Mouse (Mus musculus): ENCODE measurements at regions not wholly inside any gene's neighbourhood (a gene's known extent, or its start where the extent isn't known, plus 50 kb on each side); places are given as distances from the start of the nearest gene placed in this dataset.

GRCm38 (mm10) chr16:7644363-7644762 lies 780.6 kb downstream of the Tmem114 start:
- no peak for ATAC-seq (ENCODE audit: insufficient read depth)
- H3K4me1 ChIP-seq (replicated peaks): no peaks in the 10 kb centered on the region
- no peak overlapping the region for H3K4me3 ChIP-seq (replicated peaks)
- H3K36me3 ChIP-seq (replicated peaks): no peaks in the 10 kb centered on the region
- H3K27me3 ChIP-seq: no peaks in the 10 kb centered on the region
- H3K4me2 ChIP-seq: no peak overlapping the region
- no peaks in the 10 kb centered on the region for H3K9me3 ChIP-seq (replicated peaks)
- no peak overlapping the region for H3K27ac ChIP-seq (replicated peaks)
- no peak overlapping the region for H3K9ac ChIP-seq

- no peak for ATAC-seq (ENCODE audit: insufficient read depth)
- H3K4me3 ChIP-seq (replicated peaks): no peak overlapping the region
- 70% methylated on average over 15 of the region's 15 CpGs for WGBS (ENCODE audit: insufficient replicate concordance)
Measured at GRCm38 (mm10) chr16:7638955-7639755, 785.8 kb downstream of the Tmem114 start.

GRCm38 (mm10) chr16:7637993-7638392 lies 786.9 kb downstream of the Tmem114 start:
- H3K36me3 ChIP-seq (replicated peaks): no peaks in the 10 kb centered on the region
- H3K27ac ChIP-seq (replicated peaks): no peak overlapping the region
- ATAC-seq (ENCODE audit: insufficient read depth): no peak

More at GRCm38 (mm10) chr16:7638955-7639755, 785.8 kb downstream of the Tmem114 start:
- Histone ChIP-seq H3K4me2 (no peak overlapping the region), H3K9ac (no peak overlapping the region), H3K36me3 (replicated peaks) (no peaks in the 10 kb centered on the region), H3K27me3 (no peaks in the 10 kb centered on the region), H3K27ac (replicated peaks) (no peak overlapping the region), H3K4me1 (replicated peaks) (no peaks in the 10 kb centered on the region), H3K9me3 (replicated peaks) (no peaks in the 10 kb centered on the region)

GRCm38 (mm10) chr16:7637121-7637700 lies 787.7 kb downstream of the Tmem114 start:
- Histone ChIP-seq H3K27ac (replicated peaks) (no peak overlapping the region), H3K9ac (no peak overlapping the region), H3K36me3 (replicated peaks) (no peaks in the 10 kb centered on the region), H3K9me3 (replicated peaks) (no peaks in the 10 kb centered on the region), H3K4me1 (replicated peaks) (no peaks in the 10 kb centered on the region), H3K4me2 (no peak overlapping the region), H3K4me3 (replicated peaks) (no peak overlapping the region), H3K27me3 (no peaks in the 10 kb centered on the region)
- WGBS (ENCODE audit: insufficient replicate concordance): 61% methylated on average over 5 of the region's 5 CpGs
- no peak for ATAC-seq (ENCODE audit: insufficient read depth)

More at GRCm38 (mm10) chr16:7637993-7638392, 786.9 kb downstream of the Tmem114 start:
- Histone ChIP-seq H3K4me2 (no peak overlapping the region), H3K4me3 (replicated peaks) (no peak overlapping the region), H3K27me3 (no peaks in the 10 kb centered on the region), H3K4me1 (replicated peaks) (no peaks in the 10 kb centered on the region), H3K9me3 (replicated peaks) (no peaks in the 10 kb centered on the region), H3K9ac (no peak overlapping the region)

GRCm38 (mm10) chr16:7636326-7636725 lies 788.6 kb downstream of the Tmem114 start:
- no peaks in the 10 kb centered on the region for H3K9me3 ChIP-seq (replicated peaks)
- no peak overlapping the region for H3K27ac ChIP-seq (replicated peaks)
- no peak overlapping the region for H3K4me2 ChIP-seq
- no peaks in the 10 kb centered on the region for H3K27me3 ChIP-seq
- H3K36me3 ChIP-seq (replicated peaks): no peaks in the 10 kb centered on the region
- WGBS (ENCODE audit: insufficient replicate concordance): 59% methylated on average over 5 of the region's 5 CpGs
- H3K4me3 ChIP-seq (replicated peaks): no peak overlapping the region
- H3K9ac ChIP-seq: no peak overlapping the region
- H3K4me1 ChIP-seq (replicated peaks): no peaks in the 10 kb centered on the region
- ATAC-seq (ENCODE audit: insufficient read depth): no peak

GRCm38 (mm10) chr16:7632474-7632873 lies 792.5 kb downstream of the Tmem114 start:
- WGBS (ENCODE audit: insufficient replicate concordance): 22% methylated on average over 5 of the region's 5 CpGs
- H3K27ac ChIP-seq (replicated peaks): no peak overlapping the region
- no peak overlapping the region for H3K4me3 ChIP-seq (replicated peaks)
- no peaks in the 10 kb centered on the region for H3K9me3 ChIP-seq (replicated peaks)
- no peak overlapping the region for H3K4me2 ChIP-seq
- no peaks in the 10 kb centered on the region for H3K27me3 ChIP-seq
- H3K4me1 ChIP-seq (replicated peaks): no peaks in the 10 kb centered on the region
- H3K36me3 ChIP-seq (replicated peaks): no peaks in the 10 kb centered on the region
- H3K9ac ChIP-seq: no peak overlapping the region
- ATAC-seq (ENCODE audit: insufficient read depth): no peak

- H3K36me3 ChIP-seq (replicated peaks): no peaks in the 10 kb centered on the region
- no peak overlapping the region for H3K9ac ChIP-seq
- H3K27ac ChIP-seq (replicated peaks): no peak overlapping the region
- H3K27me3 ChIP-seq: no peaks in the 10 kb centered on the region
- H3K9me3 ChIP-seq (replicated peaks): no peaks in the 10 kb centered on the region
- ATAC-seq (ENCODE audit: insufficient read depth): no peak
- H3K4me1 ChIP-seq (replicated peaks): no peaks in the 10 kb centered on the region
- WGBS (ENCODE audit: insufficient replicate concordance): 25% methylated on average over 8 of the region's 8 CpGs
- H3K4me3 ChIP-seq (replicated peaks): no peak overlapping the region
- no peak overlapping the region for H3K4me2 ChIP-seq
Measured at GRCm38 (mm10) chr16:7628351-7628750, 796.6 kb downstream of the Tmem114 start.

- Histone ChIP-seq H3K27me3 (no peaks in the 10 kb centered on the region), H3K36me3 (replicated peaks) (no peaks in the 10 kb centered on the region), H3K4me2 (no peak overlapping the region), H3K9me3 (replicated peaks) (no peaks in the 10 kb centered on the region), H3K4me3 (replicated peaks) (no peak overlapping the region), H3K27ac (replicated peaks) (no peak overlapping the region), H3K9ac (no peak overlapping the region), H3K4me1 (replicated peaks) (no peaks in the 10 kb centered on the region)
- 44% methylated on average over 2 of the region's 2 CpGs for WGBS (ENCODE audit: insufficient replicate concordance)
- ATAC-seq (ENCODE audit: insufficient read depth): no peak
Measured at GRCm38 (mm10) chr16:7606602-7607001, 818.3 kb downstream of the Tmem114 start.

- H3K4me2 ChIP-seq: no peak overlapping the region
- H3K9me3 ChIP-seq (replicated peaks): no peaks in the 10 kb centered on the region
- H3K36me3 ChIP-seq (replicated peaks): no peaks in the 10 kb centered on the region
- no peak overlapping the region for H3K9ac ChIP-seq
- no peak overlapping the region for H3K27ac ChIP-seq (replicated peaks)
- no peaks in the 10 kb centered on the region for H3K27me3 ChIP-seq
- ATAC-seq (ENCODE audit: insufficient read depth): no peak
- no peak overlapping the region for H3K4me3 ChIP-seq (replicated peaks)
- 51% methylated on average over 1 of the region's 1 CpGs for WGBS (ENCODE audit: insufficient replicate concordance)
- no peaks in the 10 kb centered on the region for H3K4me1 ChIP-seq (replicated peaks)
Measured at GRCm38 (mm10) chr16:7602428-7602827, 822.5 kb downstream of the Tmem114 start.

GRCm38 (mm10) chr16:7574879-7575278 lies 850.1 kb downstream of the Tmem114 start:
- ATAC-seq (ENCODE audit: insufficient read depth): no peak
- Histone ChIP-seq H3K9ac (no peak overlapping the region), H3K4me1 (replicated peaks) (no peaks in the 10 kb centered on the region), H3K4me2 (no peak overlapping the region), H3K36me3 (replicated peaks) (no peaks in the 10 kb centered on the region), H3K27me3 (no peaks in the 10 kb centered on the region), H3K27ac (replicated peaks) (no peak overlapping the region), H3K9me3 (replicated peaks) (no peaks in the 10 kb centered on the region), H3K4me3 (replicated peaks) (no peak overlapping the region)
- WGBS (ENCODE audit: insufficient replicate concordance): 51% methylated on average over 3 of the region's 3 CpGs

- no peaks in the 10 kb centered on the region for H3K4me1 ChIP-seq (replicated peaks)
- H3K9me3 ChIP-seq (replicated peaks): no peaks in the 10 kb centered on the region
- no peak overlapping the region for H3K9ac ChIP-seq
- H3K36me3 ChIP-seq (replicated peaks): no peaks in the 10 kb centered on the region
- no peak overlapping the region for H3K4me2 ChIP-seq
- WGBS (ENCODE audit: insufficient replicate concordance): 30% methylated on average over 2 of the region's 2 CpGs
- no peaks in the 10 kb centered on the region for H3K27me3 ChIP-seq
- H3K27ac ChIP-seq (replicated peaks): no peak overlapping the region
- no peak for ATAC-seq (ENCODE audit: insufficient read depth)
- H3K4me3 ChIP-seq (replicated peaks): no peak overlapping the region
Measured at GRCm38 (mm10) chr16:7560841-7561240, 864.1 kb downstream of the Tmem114 start.

- Histone ChIP-seq H3K4me1 (replicated peaks) (no peaks in the 10 kb centered on the region), H3K36me3 (replicated peaks) (no peaks in the 10 kb centered on the region), H3K9me3 (replicated peaks) (no peaks in the 10 kb centered on the region), H3K27me3 (no peaks in the 10 kb centered on the region), H3K9ac (no peak overlapping the region), H3K4me2 (no peak overlapping the region), H3K4me3 (replicated peaks) (no peak overlapping the region), H3K27ac (replicated peaks) (no peak overlapping the region)
- 4% methylated on average over 1 of the region's 1 CpGs for WGBS (ENCODE audit: insufficient replicate concordance)
- no peak for ATAC-seq (ENCODE audit: insufficient read depth)
Measured at GRCm38 (mm10) chr16:7559177-7559576, 865.8 kb downstream of the Tmem114 start.

Data from liver, embryonic 15.5 days (tissue).